Mouse (Mus musculus): ENCODE results near the gene Rgs14.
A peak's percentile ranks its signal among the peaks of the same experiment; 100 is the strongest.

GRCm38 (mm10) chr13:55321434-55322129 is 48.0 kb upstream of the Rgs14 start, which contains the start of gene Rab24:
- TF ChIP-seq CHD1 (IDR thresholded peaks at IDR 0.05; ENCODE audit: low read depth, low read length) (no peak), CTCF (IDR thresholded peaks at IDR 0.05 in 2 of 3, conservative IDR thresholded peaks at IDR 0.05 in 1 of 3; ENCODE audit: control insufficient read depth in 1 of 3, insufficient read depth in 1 of 3, low read depth in 2 of 3, low read length in 3 of 3, poor library complexity in 1 of 3, severe bottlenecking in 1 of 3) (no peak), UBTF (IDR thresholded peaks at IDR 0.05; ENCODE audit: borderline replicate concordance, insufficient read depth, low read depth, low read length) (no peak), SIN3A (IDR thresholded peaks at IDR 0.05; ENCODE audit: low read length) (peak; percentile 63; the same call in 1 of the 2 replicates), GATA1 (IDR thresholded peaks at IDR 0.05; ENCODE audit: low read depth, low read length) (no peak), MYB (IDR thresholded peaks at IDR 0.05; ENCODE audit: low read depth, low read length) (no peak), CHD2 (IDR thresholded peaks at IDR 0.05; ENCODE audit: low read length) (no peak), ELF1 (IDR thresholded peaks at IDR 0.05; ENCODE audit: low read depth, low read length) (peak; percentile 70), NELFE (IDR thresholded peaks at IDR 0.05; ENCODE audit: low read depth, low read length) (no peak; the same call in 1 of the 2 replicates), TAL1 (IDR thresholded peaks at IDR 0.05; ENCODE audit: low read length) (no peak), TCF12 (IDR thresholded peaks at IDR 0.05; ENCODE audit: low read depth, low read length) (peak; percentile 71), POLR2A (IDR thresholded peaks at IDR 0.05; ENCODE audit: control insufficient read depth in 1 of 2, insufficient read depth in 1 of 2, low read depth in 1 of 2, low read length in 2 of 2, poor library complexity in 1 of 2) (peak; percentile 68 to 89; a peak in 3 of 4 replicates)
